Mouse (Mus musculus) kidney, postnatal 10 days (tissue): Measurements from ENCODE around the gene Tmem150b.

Experiments
- DNase-seq: peaks from one replicate; pipeline ENCODE4 v3.0.0; 2021; ENCODE audit warnings: mixed read lengths

The Tmem150b gene

GRCm38 (mm10) chr7:4724359-4724758 is 690 bp downstream of the Tmem150b start:
- DNase-seq: no peak

- peak; percentile 37 for DNase-seq
Observed at GRCm38 (mm10) chr7:4723508-4723907, 1.5 kb downstream of the Tmem150b start.

- no peak for DNase-seq
Observed at GRCm38 (mm10) chr7:4719276-4719675, 5.8 kb downstream of the Tmem150b start.

- no peak for DNase-seq
Observed at GRCm38 (mm10) chr7:4716955-4717354, 8.1 kb downstream of the Tmem150b start.

- no peak for DNase-seq
Observed at GRCm38 (mm10) chr7:4712594-4712993, 12.5 kb downstream of the Tmem150b start.

- peak; percentile 61 for DNase-seq
Observed at GRCm38 (mm10) chr7:4705098-4705497, 20.0 kb downstream of the Tmem150b start.

GRCm38 (mm10) chr7:4703195-4703594 is 21.9 kb downstream of the Tmem150b start:
- no peak for DNase-seq

GRCm38 (mm10) chr7:4702334-4702733 is 22.7 kb downstream of the Tmem150b start:
- no peak for DNase-seq

GRCm38 (mm10) chr7:4693004-4693403 is 32.0 kb downstream of the Tmem150b start:
- no peak for DNase-seq

- DNase-seq: peak; percentile 31
Observed at GRCm38 (mm10) chr7:4690951-4691653, 33.9 kb downstream of the Tmem150b start.

- peak; percentile 86 for DNase-seq
Observed at GRCm38 (mm10) chr7:4690387-4690786, 34.7 kb downstream of the Tmem150b start, which contains the start of gene Brsk1. Gene Brsk1, plus strand, starts transcription at chr7:4690604.

- DNase-seq: peak; percentile 97
Observed at GRCm38 (mm10) chr7:4684632-4685417, 40.2 kb downstream of the Tmem150b start, which contains the start of gene Hspbp1. Gene Hspbp1, minus strand, starts transcription at chr7:4685068.

GRCm38 (mm10) chr7:4684203-4684602 is 40.8 kb downstream of the Tmem150b start:
- DNase-seq: no peak

GRCm38 (mm10) chr7:4683307-4683706 is 41.7 kb downstream of the Tmem150b start:
- no peak for DNase-seq

- DNase-seq: no peak
Observed at GRCm38 (mm10) chr7:4675200-4675599, 49.8 kb downstream of the Tmem150b start.

- DNase-seq: no peak
Observed at GRCm38 (mm10) chr7:4674114-4674731, 50.8 kb downstream of the Tmem150b start.

GRCm38 (mm10) chr7:4671956-4672355 is 53.1 kb downstream of the Tmem150b start:
- peak; percentile 32 for DNase-seq

GRCm38 (mm10) chr7:4670655-4671255 is 54.3 kb downstream of the Tmem150b start:
- no peak for DNase-seq

- DNase-seq: no peak
Observed at GRCm38 (mm10) chr7:4669156-4669555, 55.9 kb downstream of the Tmem150b start.

- DNase-seq: no peak
Observed at GRCm38 (mm10) chr7:4668506-4668905, 56.5 kb downstream of the Tmem150b start.

GRCm38 (mm10) chr7:4666871-4667270 is 58.2 kb downstream of the Tmem150b start:
- no peak for DNase-seq

- DNase-seq: no peak
Observed at GRCm38 (mm10) chr7:4663742-4664141, 61.3 kb downstream of the Tmem150b start.

- DNase-seq: no peak
Observed at GRCm38 (mm10) chr7:4663179-4663578, 61.9 kb downstream of the Tmem150b start.
